Mouse (Mus musculus) CH12.LX (cell line): Measurements from ENCODE around the gene Sh3rf1.

Experiments
- CTCF ChIP-seq, 2 experiments: IDR thresholded peaks in 1 of 2; conservative IDR thresholded peaks in 1 of 2; 2 replicates each; pipeline ENCODE4 v1.5.1; 2011 to 2012; ENCODE audit warnings: low read depth in 2 of 2, low read length in 2 of 2, improper control_type of control experiment in 1 of 2, inconsistent platforms in 1 of 2, mild to moderate bottlenecking in 1 of 2, moderate library complexity in 1 of 2
- E2F4 ChIP-seq: IDR thresholded peaks from 2 replicates; pipeline ENCODE4 v1.6.1; 2011; ENCODE audit warnings: low read depth, low read length, improper control_type of control experiment; ENCODE audit not compliant: insufficient replicate concordance
- ELF1 ChIP-seq: IDR thresholded peaks from 2 replicates; pipeline ENCODE4 v1.6.1; 2014; ENCODE audit warnings: low read depth, mild to moderate bottlenecking, inconsistent platforms, low read length, improper control_type of control experiment
- EP300 ChIP-seq: IDR thresholded peaks from 2 replicates; pipeline ENCODE4 v1.6.1; 2011; ENCODE audit warnings: low read length, improper control_type of control experiment
- GABPA ChIP-seq: IDR thresholded peaks from 2 replicates; pipeline ENCODE4 v1.6.1; 2012; ENCODE audit warnings: low read depth, low read length, improper control_type of control experiment, inconsistent platforms; ENCODE audit not compliant: insufficient replicate concordance
- POLR2A ChIP-seq: IDR thresholded peaks from 2 replicates; pipeline ENCODE4 v1.6.1; 2011; ENCODE audit warnings: low read depth, mild to moderate bottlenecking, improper control_type of control experiment, low read length
- TCF12 ChIP-seq: IDR thresholded peaks from 2 replicates; pipeline ENCODE4 v1.6.1; 2014; ENCODE audit warnings: low read depth, mild to moderate bottlenecking, inconsistent platforms, low read length, improper control_type of control experiment
- UBTF ChIP-seq: IDR thresholded peaks from 2 replicates; pipeline ENCODE4 v1.6.1; 2012; ENCODE audit warnings: low read depth, mild to moderate bottlenecking, inconsistent platforms, low read length, improper control_type of control experiment, moderate library complexity
- USF1 ChIP-seq: IDR thresholded peaks from 2 replicates; pipeline ENCODE4 v1.6.1; 2014; ENCODE audit warnings: low read depth, mild to moderate bottlenecking, inconsistent platforms, low read length, improper control_type of control experiment

GRCm38 (mm10) chr8:61242896-61243295 lies 19.2 kb downstream of the Sh3rf1 start:
- TF ChIP-seq USF1 = no peak
- no peak for TF ChIP-seq CTCF (conservative IDR thresholded peaks at IDR 0.05 in 1 of 2, IDR thresholded peaks at IDR 0.05 in 1 of 2; ENCODE audit: low read depth in 2 of 2, low read length in 2 of 2)
- TF ChIP-seq GABPA = no peak
- TF ChIP-seq POLR2A = no peak
- no peak for TF ChIP-seq E2F4
- no peak for TF ChIP-seq UBTF
- TF ChIP-seq TCF12 = no peak
- TF ChIP-seq ELF1 = no peak
- no peak for TF ChIP-seq EP300
